Mouse (Mus musculus) heart, adult 2 months (tissue): ENCODE results near the gene Selenon. TPM values are rescaled to one million over a fixed set of nuclear protein-coding genes. Genes with fewer than 3 reads are reported as not detected.
A peak's percentile ranks its signal among the peaks of the same experiment; 100 is the strongest.

Source experiments
- DNase-seq, 2 experiments: peaks; one replicate each; pipeline ENCODE4 v3.0.0; 2021
- H3K27ac ChIP-seq: fragments of 200-600 bp; 2 replicates; pipeline ENCODE4 v1.8.1; 2022
- H3K27me3 ChIP-seq: fragments of 200-500 bp; 2 replicates; pipeline ENCODE4 v1.6.1; 2012; ENCODE audit warnings: mild to moderate bottlenecking, low read length, inconsistent platforms, mixed read lengths; ENCODE audit not compliant: control insufficient read depth, insufficient read depth
- H3K36me3 ChIP-seq: fragments of 200-500 bp; 2 replicates; pipeline ENCODE4 v1.6.1; 2012; ENCODE audit warnings: low read length, inconsistent platforms; ENCODE audit not compliant: control insufficient read depth, insufficient read depth
- H3K4me1 ChIP-seq: fragments of 200-500 bp; 2 replicates; pipeline ENCODE4 v1.6.1; 2011; ENCODE audit warnings: low read length; ENCODE audit not compliant: control insufficient read depth, insufficient read depth
- H3K4me3 ChIP-seq: fragments of 200-600 bp; 2 replicates; pipeline ENCODE4 v1.8.1; 2022
- H3K79me2 ChIP-seq: fragments of 200-500 bp; replicated peaks from 2 replicates; pipeline ENCODE4 v1.6.1; 2012; ENCODE audit warnings: mild to moderate bottlenecking, inconsistent platforms, low read length, moderate library complexity, mixed read lengths; ENCODE audit not compliant: control insufficient read depth, insufficient read depth
- H3K9ac ChIP-seq: fragments of 200-500 bp; 2 replicates; pipeline ENCODE4 v1.6.1; 2012; ENCODE audit warnings: low read depth, mild to moderate bottlenecking, control low read depth, inconsistent platforms, low read length, mixed read lengths
- CTCF ChIP-seq: fragments of 200-600 bp; IDR thresholded peaks from 2 replicates; pipeline ENCODE4 v1.8.1; 2022; ENCODE audit warnings: antibody characterized with exemption, mild to moderate bottlenecking, moderate library complexity
- EP300 ChIP-seq: fragments of 200-500 bp; IDR thresholded peaks from 2 replicates; pipeline ENCODE4 v1.6.1; 2011; ENCODE audit warnings: low read depth, low read length, control low read depth; ENCODE audit not compliant: insufficient read depth
- POLR2A ChIP-seq: fragments of 200-500 bp; IDR thresholded peaks from 2 replicates; pipeline ENCODE4 v1.6.1; 2011; ENCODE audit warnings: mild to moderate bottlenecking, low read depth, low read length, control low read depth; ENCODE audit not compliant: insufficient read depth
- WGBS: fragments of 180-500 bp; shearing (Covaris S2); methylation state at CpG from one replicate; pipeline ENCODE4 v1.1.7; 2018; 5-methylcytosine and 5-hydroxymethylcytosine counted together
- intact Hi-C: fragments of 180-260 bp; cut with DNase I; formaldehyde crosslinking; loops from one replicate; pipeline ENCODE4 v1.15.1; 2025
- microRNA-seq, 2 experiments: library from miRNA; unstranded; fragments of <30 nt; microRNA quantifications; one replicate each; pipeline ENCODE4 v1.2.0; 2021
- polyA plus RNA-seq: library from polyadenylated mRNA; depleted of rRNA; stranded (reverse); fragments of >200 nt; gene quantifications from 2 replicates; pipeline ENCODE4 v1.2.3, GENCODE M21; 2012; rRNA removed
- total RNA-seq, 2 experiments: library from RNA; stranded (reverse); gene quantifications; 2 replicates each; pipeline ENCODE4 v1.2.3; 2021

Gene Selenon
- total and polyA plus RNA-seq, 3 experiments = 18.6 to 22.5 (median 19.9) TPM

- no peak overlapping the region for H3K9ac ChIP-seq
- no peaks in the 10 kb centered on the region for H3K79me2 ChIP-seq
- H3K36me3 ChIP-seq = no peaks in the 10 kb centered on the region
- peaks cover 3% of the 10 kb centered on the region for H3K4me1 ChIP-seq
- TF ChIP-seq POLR2A (no peak), EP300 (no peak), CTCF (0 out of 2 replicates have a peak, but pooled peaks have one; percentile 7)
- DNase-seq = no peak
- H3K27me3 ChIP-seq = no peaks in the 10 kb centered on the region
- H3K4me3 ChIP-seq = no peak overlapping the region
- no peak overlapping the region for H3K27ac ChIP-seq
- intact Hi-C loops = no loop called here
- WGBS = 50% methylated on average over 11 of the region's 11 CpGs
Observed at GRCm38 (mm10) chr4:134489986-134490665, 61.8 kb downstream of the Selenon start.

GRCm38 (mm10) chr4:134488211-134488610 is 63.8 kb downstream of the Selenon start:
- Histone ChIP-seq H3K79me2 (no peaks in the 10 kb centered on the region), H3K9ac (no peak overlapping the region), H3K27me3 (no peaks in the 10 kb centered on the region), H3K27ac (no peak overlapping the region), H3K4me1 (peaks cover 2% of the 10 kb centered on the region), H3K4me3 (no peak overlapping the region), H3K36me3 (no peaks in the 10 kb centered on the region)
- WGBS = 97% methylated on average over 5 of the region's 5 CpGs
- intact Hi-C loops = no loop called here
- TF ChIP-seq EP300 (no peak), POLR2A (no peak), CTCF (no peak)
- no peak for DNase-seq

Small RNA genes lying within 50 kb of the gene (microRNA-seq; reads per million reads assigned to microRNA genes)
- gene Mir6403 = 0 reads per million in 2 experiments

Other genes starting within 250 kb of the Selenon start
- gene Trim63, start 237.0 kb downstream of the Selenon start, total RNA-seq = 100 to 1,000 TPM; 209 to 210 TPM
- gene Trim63, start 237.0 kb downstream of the Selenon start, polyA plus RNA-seq = 142 and 215 TPM in 2 replicates
- under 1 TPM; 0.45 to 0.65 TPM for gene Slc30a2, start 209.0 kb downstream of the Selenon start, total RNA-seq
- 0.12 and 0.35 TPM in 2 replicates for gene Slc30a2, start 209.0 kb downstream of the Selenon start, polyA plus RNA-seq
- 10 to 100 TPM; 18.0 to 19.6 TPM for gene Extl1, start 168.3 kb downstream of the Selenon start, total RNA-seq
- gene Extl1, start 168.3 kb downstream of the Selenon start, polyA plus RNA-seq = 23.7 and 24.4 TPM in 2 replicates
- gene Pafah2, start 155.8 kb downstream of the Selenon start, total RNA-seq = 10 to 100 TPM in 1 of 2 experiments, 1 to 10 TPM in 1; 6.4 to 11.0 TPM
- 11.7 and 17.8 TPM in 2 replicates for gene Pafah2, start 155.8 kb downstream of the Selenon start, polyA plus RNA-seq
- gene Stmn1, start 83.8 kb downstream of the Selenon start, total RNA-seq = 10 to 100 TPM; 20.1 to 23.0 TPM
- 7.2 and 10.9 TPM in 2 replicates for gene Stmn1, start 83.8 kb downstream of the Selenon start, polyA plus RNA-seq
- gene Paqr7, start 55.5 kb downstream of the Selenon start, total RNA-seq = 10 to 100 TPM; 13.4 to 16.7 TPM
- 22.6 and 37.2 TPM in 2 replicates for gene Paqr7, start 55.5 kb downstream of the Selenon start, polyA plus RNA-seq
- gene Aunip, start 41.2 kb downstream of the Selenon start, total RNA-seq = under 1 TPM; 0.18 TPM
- gene Aunip, start 41.2 kb downstream of the Selenon start, polyA plus RNA-seq = not detected in 2 replicates
- 100 to 1,000 TPM; 170 to 191 TPM for gene Mtfr1l, start 16.8 kb downstream of the Selenon start, total RNA-seq
- gene Mtfr1l, start 16.8 kb downstream of the Selenon start, polyA plus RNA-seq = 196 and 278 TPM in 2 replicates
- gene Man1c1, start 152.1 kb upstream of the Selenon start, total RNA-seq = 10 to 100 TPM; 24.8 to 28.4 TPM
- gene Man1c1, start 152.1 kb upstream of the Selenon start, polyA plus RNA-seq = 14.1 and 17.6 TPM in 2 replicates
- gene Ldlrap1, start 215.9 kb upstream of the Selenon start, total RNA-seq = 10 to 100 TPM; 11.5 to 12.6 TPM
- gene Ldlrap1, start 215.9 kb upstream of the Selenon start, polyA plus RNA-seq = 12.4 and 14.1 TPM in 2 replicates